Mouse (Mus musculus): ENCODE measurements around the gene Fsip1. TPM values are rescaled to one million over a fixed set of nuclear protein-coding genes. Genes with fewer than 3 reads are reported as not detected.

Gene Fsip1
- total RNA-seq, 2 experiments from 2014 or later: not detected

DNA sequence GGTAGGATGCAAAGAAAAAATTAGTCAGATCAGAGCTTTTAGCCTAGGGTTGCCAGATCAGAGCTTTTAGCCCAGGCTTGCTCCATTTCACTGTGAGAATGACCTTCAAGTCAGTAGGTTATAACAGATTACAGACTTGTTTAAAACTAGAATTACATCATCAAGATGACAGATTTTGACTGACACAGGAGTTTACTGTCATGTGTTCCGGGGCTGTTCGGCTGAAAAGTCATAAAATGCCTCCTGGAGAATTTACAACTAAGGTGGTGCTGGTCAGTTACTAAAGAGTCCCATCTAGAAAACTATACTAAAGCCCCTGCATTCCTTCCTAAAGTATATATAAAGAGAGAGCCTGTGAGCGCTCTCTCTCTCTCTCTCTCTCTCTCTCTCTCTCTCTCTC is 128.5 kb downstream of the Fsip1 start:
- no peak for ATAC-seq (replicated peaks; ENCODE audit: low FRiP score, poor library complexity, severe bottlenecking)

DNA sequence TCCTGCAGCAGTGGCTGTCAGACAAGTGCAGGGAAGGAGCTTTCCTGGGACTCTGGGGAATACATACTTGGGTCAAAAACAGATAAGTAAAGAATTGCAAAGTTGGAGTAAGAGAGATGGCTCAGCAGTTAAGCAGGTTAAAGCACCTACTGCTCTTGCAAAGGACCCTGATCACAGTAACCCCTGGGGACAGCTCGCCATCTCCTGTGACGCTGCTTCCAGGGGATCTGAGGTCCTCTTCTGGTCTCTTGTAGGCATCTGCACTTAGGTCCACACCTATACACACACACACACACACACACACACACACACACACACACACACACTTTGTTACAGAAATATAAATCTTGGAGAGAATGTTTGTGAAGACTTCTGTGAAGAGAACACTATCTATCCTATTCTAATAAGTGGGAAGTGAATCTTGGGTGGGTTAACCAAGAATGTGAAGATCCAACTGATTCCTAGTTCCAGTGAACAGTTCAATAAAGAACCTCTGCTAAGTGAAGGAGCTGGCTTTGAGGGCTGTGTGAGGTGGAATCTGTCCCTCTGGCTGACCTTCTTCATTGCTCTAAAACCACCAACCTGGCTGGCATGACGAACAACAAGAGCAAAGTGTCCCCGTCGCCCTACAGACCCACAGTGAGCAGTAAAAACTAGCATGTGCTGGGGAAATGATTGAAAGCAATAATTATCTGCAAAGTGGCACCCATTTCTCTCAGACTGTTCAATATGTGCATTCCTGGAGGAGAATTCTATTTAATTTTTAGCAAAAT is 129.1 kb downstream of the Fsip1 start:
- no peak for ATAC-seq (replicated peaks; ENCODE audit: low FRiP score, poor library complexity, severe bottlenecking)

- no peak for ATAC-seq (replicated peaks; ENCODE audit: low FRiP score, poor library complexity, severe bottlenecking)
These were observed 130.8 kb downstream of the Fsip1 start for GRCm38 (mm10) chr2:118125943-118126470.

- ATAC-seq (replicated peaks; ENCODE audit: low FRiP score, poor library complexity, severe bottlenecking): no peak
These were observed 131.4 kb downstream of the Fsip1 start for GRCm38 (mm10) chr2:118125211-118125939.

- ATAC-seq (replicated peaks; ENCODE audit: low FRiP score, poor library complexity, severe bottlenecking): no peak
These were observed 132.3 kb downstream of the Fsip1 start for GRCm38 (mm10) chr2:118124437-118124836.

DNA sequence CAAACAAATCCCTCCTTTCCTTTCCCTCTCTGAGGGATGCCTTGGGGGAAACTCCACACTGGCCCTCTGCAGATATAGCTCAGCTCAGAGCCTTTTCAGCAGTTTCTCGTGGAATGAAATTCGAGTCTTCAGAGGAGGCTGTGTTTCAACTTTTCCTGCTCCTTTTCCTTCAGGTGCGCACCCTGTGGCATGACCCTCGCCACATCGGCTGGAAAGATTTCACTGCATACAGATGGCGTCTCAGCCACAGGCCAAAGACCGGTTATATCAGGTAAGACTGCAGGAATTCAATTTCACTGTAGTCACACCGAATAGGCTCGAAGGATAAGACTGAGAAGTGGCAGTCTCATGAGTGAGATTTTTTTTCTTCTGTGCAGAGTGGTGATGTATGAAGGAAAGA is 133.0 kb downstream of the Fsip1 start:
- ATAC-seq (replicated peaks; ENCODE audit: low FRiP score, poor library complexity, severe bottlenecking): no peak

DNA sequence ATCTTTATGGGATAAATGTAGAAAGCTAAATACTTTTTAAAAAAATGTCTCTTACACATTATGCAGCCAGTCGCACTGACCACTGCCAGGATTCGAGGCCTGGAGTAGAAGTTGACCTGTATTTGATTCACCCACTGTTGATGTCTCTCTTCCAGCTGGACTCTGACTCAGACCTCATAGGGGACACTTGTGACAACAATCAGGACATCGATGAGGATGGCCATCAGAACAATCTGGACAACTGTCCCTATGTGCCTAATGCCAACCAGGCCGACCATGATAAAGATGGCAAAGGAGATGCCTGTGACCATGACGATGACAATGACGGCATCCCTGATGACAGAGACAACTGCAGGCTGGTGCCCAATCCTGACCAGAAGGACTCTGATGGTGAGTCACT is 134.5 kb downstream of the Fsip1 start:
- ATAC-seq (replicated peaks; ENCODE audit: low FRiP score, poor library complexity, severe bottlenecking): no peak

DNA sequence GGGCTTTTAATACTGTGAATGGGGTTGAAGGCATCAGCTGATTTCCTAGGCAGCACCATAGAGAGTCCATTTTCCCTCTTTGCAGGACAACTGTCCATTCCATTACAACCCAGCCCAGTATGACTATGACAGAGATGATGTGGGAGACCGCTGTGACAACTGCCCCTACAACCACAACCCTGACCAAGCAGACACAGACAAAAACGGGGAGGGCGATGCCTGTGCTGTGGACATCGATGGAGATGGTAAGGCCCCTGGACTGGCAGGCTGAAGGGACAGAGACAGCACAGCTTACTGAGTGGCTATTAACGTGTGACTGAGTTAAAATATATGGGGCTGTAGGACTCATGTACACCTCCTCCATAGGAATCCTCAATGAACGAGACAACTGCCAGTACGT is 136.0 kb downstream of the Fsip1 start:
- no peak for ATAC-seq (replicated peaks; ENCODE audit: low FRiP score, poor library complexity, severe bottlenecking)

DNA sequence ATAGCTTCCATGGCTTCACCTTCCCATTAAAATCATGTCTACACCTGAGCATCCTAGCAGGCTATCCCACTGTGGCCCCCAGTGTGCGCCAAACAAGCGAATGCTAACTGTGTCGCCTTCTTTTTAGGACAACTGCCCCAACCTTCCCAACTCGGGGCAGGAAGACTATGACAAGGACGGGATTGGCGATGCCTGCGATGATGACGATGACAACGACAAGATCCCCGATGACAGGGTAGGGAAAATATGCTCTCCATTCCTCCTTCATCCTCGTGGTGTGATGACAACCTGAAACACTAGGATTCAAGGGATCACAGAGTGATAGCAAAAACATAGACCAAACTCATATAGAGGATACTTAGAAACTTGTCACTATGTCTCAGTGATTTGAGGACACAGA is 136.7 kb downstream of the Fsip1 start:
- no peak for ATAC-seq (replicated peaks; ENCODE audit: low FRiP score, poor library complexity, severe bottlenecking)

GRCm38 (mm10) chr2:118119684-118120083 is 137.1 kb downstream of the Fsip1 start:
- ATAC-seq (replicated peaks; ENCODE audit: low FRiP score, poor library complexity, severe bottlenecking): no peak

GRCm38 (mm10) chr2:118118515-118118914 is 138.3 kb downstream of the Fsip1 start:
- ATAC-seq (replicated peaks; ENCODE audit: low FRiP score, poor library complexity, severe bottlenecking): no peak

GRCm38 (mm10) chr2:118118045-118118444 is 138.7 kb downstream of the Fsip1 start:
- ATAC-seq (replicated peaks; ENCODE audit: low FRiP score, poor library complexity, severe bottlenecking): no peak

DNA sequence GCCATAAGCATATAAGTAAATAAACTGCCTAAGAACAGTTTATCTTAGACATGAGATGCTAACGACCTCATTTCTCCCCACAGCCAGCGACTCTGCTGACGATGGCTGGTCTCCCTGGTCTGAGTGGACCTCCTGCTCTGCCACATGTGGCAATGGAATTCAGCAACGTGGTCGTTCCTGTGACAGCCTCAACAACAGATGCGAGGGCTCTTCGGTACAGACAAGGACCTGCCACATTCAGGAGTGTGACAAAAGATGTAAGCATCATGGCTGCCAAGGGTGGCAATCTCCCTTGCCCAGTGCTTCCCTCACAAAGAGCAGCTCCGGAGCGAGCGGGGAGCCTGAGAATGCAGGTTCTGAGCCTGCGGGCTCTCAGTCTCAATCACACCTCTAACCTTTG is 139.4 kb downstream of the Fsip1 start:
- ATAC-seq (replicated peaks; ENCODE audit: low FRiP score, poor library complexity, severe bottlenecking): no peak

GRCm38 (mm10) chr2:118116754-118117290 is 139.9 kb downstream of the Fsip1 start:
- no peak for ATAC-seq (replicated peaks; ENCODE audit: low FRiP score, poor library complexity, severe bottlenecking)

- ATAC-seq (replicated peaks; ENCODE audit: low FRiP score, poor library complexity, severe bottlenecking): no peak
These were observed 140.6 kb downstream of the Fsip1 start for GRCm38 (mm10) chr2:118116180-118116579.

- ATAC-seq (replicated peaks; ENCODE audit: low FRiP score, poor library complexity, severe bottlenecking): no peak
These were observed 141.1 kb downstream of the Fsip1 start for GRCm38 (mm10) chr2:118115647-118116046.

GRCm38 (mm10) chr2:118114671-118115070 is 142.1 kb downstream of the Fsip1 start:
- no peak for ATAC-seq (replicated peaks; ENCODE audit: low FRiP score, poor library complexity, severe bottlenecking)

GRCm38 (mm10) chr2:118113808-118114524 is 142.8 kb downstream of the Fsip1 start:
- no peak for ATAC-seq (replicated peaks; ENCODE audit: low FRiP score, poor library complexity, severe bottlenecking)

- no peak for ATAC-seq (replicated peaks; ENCODE audit: low FRiP score, poor library complexity, severe bottlenecking)
These were observed 143.8 kb downstream of the Fsip1 start for GRCm38 (mm10) chr2:118112846-118113479.

DNA sequence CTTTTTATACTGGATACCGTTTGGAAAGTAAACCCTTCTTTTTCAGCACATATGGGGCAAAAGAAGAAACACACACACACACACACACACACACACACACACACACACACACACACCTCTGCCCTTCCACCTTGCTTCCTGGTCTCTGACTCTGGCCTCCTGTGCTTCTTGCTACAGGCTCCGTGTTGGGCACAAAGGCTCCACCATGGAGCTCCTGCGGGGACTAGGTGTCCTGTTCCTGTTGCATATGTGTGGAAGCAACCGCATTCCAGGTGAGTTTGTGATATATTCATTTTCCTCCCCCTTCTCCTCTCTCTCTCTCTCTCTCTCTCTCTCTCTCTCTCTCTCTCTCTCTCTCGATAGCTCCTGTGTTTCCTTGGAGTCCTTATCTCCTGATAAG is 144.3 kb downstream of the Fsip1 start:
- ATAC-seq (replicated peaks; ENCODE audit: low FRiP score, poor library complexity, severe bottlenecking): no peak
